Mouse (Mus musculus): Measurements from ENCODE around the gene Pfkfb4. TPM values are rescaled to one million over a fixed set of nuclear protein-coding genes. Genes with fewer than 3 reads are reported as not detected.

Gene Pfkfb4
- polyA plus RNA-seq, 1 experiment from 2014 or later, result 3.0 TPM

- Histone ChIP-seq H3K4me1 (replicated peaks) (peaks cover 15% of the 10 kb centered on the region), H3K4me2 (no peak overlapping the region), H3K9me3 (replicated peaks) (no peaks in the 10 kb centered on the region), H3K27ac (ENCODE audit: poor library complexity, severe bottlenecking) (no peak overlapping the region), H3K9ac (no peak overlapping the region), H3K27me3 (replicated peaks) (no peaks in the 10 kb centered on the region), H3K4me3 (no peak overlapping the region), H3K36me3 (peaks cover 39% of the 10 kb centered on the region)
- no peak for ATAC-seq (ENCODE audit: insufficient number of reproducible peaks, low FRiP score)
- 90% methylated on average over 10 of the region's 10 CpGs for WGBS
These were observed 60.3 kb downstream of the Pfkfb4 start for GRCm38 (mm10) chr9:109051651-109052489.

- Histone ChIP-seq H3K36me3 (peaks cover 47% of the 10 kb centered on the region), H3K9me3 (replicated peaks) (no peaks in the 10 kb centered on the region)
- 87% methylated on average over 9 of the region's 9 CpGs for WGBS
These were observed 61.1 kb downstream of the Pfkfb4 start for GRCm38 (mm10) chr9:109052490-109053260.

GRCm38 (mm10) chr9:109053366-109053765, 61.8 kb downstream of the Pfkfb4 start:
- no peak overlapping the region for H3K27ac ChIP-seq (ENCODE audit: poor library complexity, severe bottlenecking)

More at GRCm38 (mm10) chr9:109052490-109053260, 61.1 kb downstream of the Pfkfb4 start:
- ATAC-seq (ENCODE audit: insufficient number of reproducible peaks, low FRiP score), result no peak
- no peak overlapping the region for H3K9ac ChIP-seq
- H3K4me2 ChIP-seq, result no peak overlapping the region
- no peak overlapping the region for H3K4me3 ChIP-seq
- H3K27me3 ChIP-seq (replicated peaks), result no peaks in the 10 kb centered on the region
- H3K27ac ChIP-seq (ENCODE audit: poor library complexity, severe bottlenecking), result no peak overlapping the region
- H3K4me1 ChIP-seq (replicated peaks), result peaks cover 15% of the 10 kb centered on the region

GRCm38 (mm10) chr9:109053851-109054250, 62.3 kb downstream of the Pfkfb4 start:
- 0 out of 2 replicates have a peak overlapping the region, but pooled peaks have one; percentile 77 for H3K27ac ChIP-seq (ENCODE audit: poor library complexity, severe bottlenecking)
- WGBS, result 70% methylated on average over 6 of the region's 6 CpGs
- ATAC-seq (ENCODE audit: insufficient number of reproducible peaks, low FRiP score), result no peak
- peaks cover 21% of the 10 kb centered on the region for H3K4me1 ChIP-seq (replicated peaks)
- no peak overlapping the region for H3K4me2 ChIP-seq
- H3K36me3 ChIP-seq, result peaks cover 48% of the 10 kb centered on the region
- H3K4me3 ChIP-seq, result no peak overlapping the region
- no peaks in the 10 kb centered on the region for H3K27me3 ChIP-seq (replicated peaks)
- no peak overlapping the region for H3K9ac ChIP-seq
- H3K9me3 ChIP-seq (replicated peaks), result no peaks in the 10 kb centered on the region

More at GRCm38 (mm10) chr9:109053366-109053765, 61.8 kb downstream of the Pfkfb4 start:
- peaks cover 49% of the 10 kb centered on the region for H3K36me3 ChIP-seq
- no peak overlapping the region for H3K9ac ChIP-seq
- no peak overlapping the region for H3K4me2 ChIP-seq
- ATAC-seq (ENCODE audit: insufficient number of reproducible peaks, low FRiP score), result no peak
- no peaks in the 10 kb centered on the region for H3K9me3 ChIP-seq (replicated peaks)
- peaks cover 16% of the 10 kb centered on the region for H3K4me1 ChIP-seq (replicated peaks)
- 85% methylated on average over 3 of the region's 3 CpGs for WGBS
- H3K4me3 ChIP-seq, result no peak overlapping the region
- no peaks in the 10 kb centered on the region for H3K27me3 ChIP-seq (replicated peaks)

GRCm38 (mm10) chr9:109054712-109055111, 63.1 kb downstream of the Pfkfb4 start:
- peak overlapping the region; percentile 64 for H3K4me2 ChIP-seq
- H3K4me3 ChIP-seq, result peak overlapping the region; percentile 38
- peak overlapping the region; percentile 77 for H3K27ac ChIP-seq (ENCODE audit: poor library complexity, severe bottlenecking)
- peaks cover 28% of the 10 kb centered on the region for H3K4me1 ChIP-seq (replicated peaks)
- WGBS, result 7% methylated on average over 7 of the region's 7 CpGs
- peak; percentile 71 for ATAC-seq (ENCODE audit: insufficient number of reproducible peaks, low FRiP score)
- peaks cover 48% of the 10 kb centered on the region for H3K36me3 ChIP-seq
- H3K9me3 ChIP-seq (replicated peaks), result no peaks in the 10 kb centered on the region
- no peaks in the 10 kb centered on the region for H3K27me3 ChIP-seq (replicated peaks)
- H3K9ac ChIP-seq, result peak overlapping the region; percentile 65

GRCm38 (mm10) chr9:109055271-109056030, 63.9 kb downstream of the Pfkfb4 start:
- WGBS, result 85% methylated on average over 12 of the region's 12 CpGs
- Histone ChIP-seq H3K27ac (ENCODE audit: poor library complexity, severe bottlenecking) (peak overlapping the region; percentile 77), H3K4me3 (peak overlapping the region; percentile 38), H3K27me3 (replicated peaks) (no peaks in the 10 kb centered on the region), H3K4me1 (replicated peaks) (peaks cover 28% of the 10 kb centered on the region), H3K36me3 (peaks cover 53% of the 10 kb centered on the region), H3K9ac (peak overlapping the region; percentile 65; the same call in 1 of the 2 replicates), H3K4me2 (peak overlapping the region; percentile 64), H3K9me3 (replicated peaks) (no peaks in the 10 kb centered on the region)
- no peak for ATAC-seq (ENCODE audit: insufficient number of reproducible peaks, low FRiP score)

- 89% methylated on average over 17 of the region's 17 CpGs for WGBS
- Histone ChIP-seq H3K9ac (no peak overlapping the region), H3K36me3 (peaks cover 53% of the 10 kb centered on the region), H3K9me3 (replicated peaks) (no peaks in the 10 kb centered on the region), H3K4me3 (no peak overlapping the region), H3K4me2 (no peak overlapping the region), H3K27ac (ENCODE audit: poor library complexity, severe bottlenecking) (no peak overlapping the region), H3K4me1 (replicated peaks) (peaks cover 28% of the 10 kb centered on the region), H3K27me3 (replicated peaks) (no peaks in the 10 kb centered on the region)
- ATAC-seq (ENCODE audit: insufficient number of reproducible peaks, low FRiP score), result no peak
These were observed 64.6 kb downstream of the Pfkfb4 start for GRCm38 (mm10) chr9:109056081-109056690.

- Histone ChIP-seq H3K4me2 (no peak overlapping the region), H3K4me3 (no peak overlapping the region), H3K27me3 (replicated peaks) (no peaks in the 10 kb centered on the region), H3K9me3 (replicated peaks) (no peaks in the 10 kb centered on the region), H3K27ac (ENCODE audit: poor library complexity, severe bottlenecking) (no peak overlapping the region), H3K36me3 (peaks cover 50% of the 10 kb centered on the region), H3K4me1 (replicated peaks) (peaks cover 28% of the 10 kb centered on the region), H3K9ac (no peak overlapping the region)
- 84% methylated on average over 4 of the region's 4 CpGs for WGBS
- no peak for ATAC-seq (ENCODE audit: insufficient number of reproducible peaks, low FRiP score)
These were observed 65.3 kb downstream of the Pfkfb4 start for GRCm38 (mm10) chr9:109056916-109057315.

GRCm38 (mm10) chr9:109057543-109057942, 66.0 kb downstream of the Pfkfb4 start:
- no peak for ATAC-seq (ENCODE audit: insufficient number of reproducible peaks, low FRiP score)
- WGBS, result 94% methylated on average over 5 of the region's 5 CpGs
- no peak overlapping the region for H3K4me2 ChIP-seq
- peaks cover 48% of the 10 kb centered on the region for H3K36me3 ChIP-seq
- H3K27me3 ChIP-seq (replicated peaks), result no peaks in the 10 kb centered on the region
- H3K27ac ChIP-seq (ENCODE audit: poor library complexity, severe bottlenecking), result no peak overlapping the region
- H3K9me3 ChIP-seq (replicated peaks), result no peaks in the 10 kb centered on the region
- H3K4me3 ChIP-seq, result no peak overlapping the region
- no peak overlapping the region for H3K9ac ChIP-seq
- peaks cover 28% of the 10 kb centered on the region for H3K4me1 ChIP-seq (replicated peaks)

GRCm38 (mm10) chr9:109058006-109058765, 66.6 kb downstream of the Pfkfb4 start:
- Histone ChIP-seq H3K9me3 (replicated peaks) (no peaks in the 10 kb centered on the region), H3K4me2 (peak overlapping the region; percentile 65), H3K27me3 (replicated peaks) (no peaks in the 10 kb centered on the region), H3K4me3 (peak overlapping the region; percentile 42; the same call in 1 of the 2 replicates), H3K27ac (ENCODE audit: poor library complexity, severe bottlenecking) (peak overlapping the region; percentile 87; the same call in 1 of the 2 replicates), H3K9ac (peak overlapping the region; percentile 71; the same call in 1 of the 2 replicates), H3K4me1 (replicated peaks) (peaks cover 28% of the 10 kb centered on the region), H3K36me3 (peaks cover 52% of the 10 kb centered on the region)
- ATAC-seq (ENCODE audit: insufficient number of reproducible peaks, low FRiP score), result no peak
- 92% methylated on average over 19 of the region's 19 CpGs for WGBS

Data from heart, embryonic 12.5 days (tissue).